Mouse (Mus musculus): ENCODE data around the gene Gm45261.

- no peak for TF ChIP-seq CTCF (IDR thresholded peaks at IDR 0.05; ENCODE audit: extremely low read depth, insufficient read length, insufficient replicate concordance, low read depth, low read length)
- TF ChIP-seq POLR2A (IDR thresholded peaks at IDR 0.05; ENCODE audit: low read depth, low read length) = no peak
Measured at GRCm38 (mm10) chr1:80461348-80461747, at the start of gene Gm45261.

Data from small intestine, adult 2 months (tissue).